Mouse (Mus musculus) CH12F3 (cell line): ENCODE results near the gene Tead1.

ENCODE experiments used
- in situ Hi-C: fragments of 300-500 bp; cut with MboI; formaldehyde crosslinking; loops from 2 replicates; pipeline ENCODE4 v1.14.3; 2020; ENCODE audit warnings: low sequenced_read_pairs

The Tead1 gene

GRCm38 (mm10) chr7:112955103-112955827 is 276.1 kb downstream of the Tead1 start:
- in situ Hi-C loops: no loop called here

GRCm38 (mm10) chr7:112955955-112956354 is 276.8 kb downstream of the Tead1 start:
- in situ Hi-C loops: no loop called here
